Mouse (Mus musculus) heart, embryonic 15.5 days (tissue): Measurements from ENCODE around the gene Ccnj. TPM values are rescaled to one million over a fixed set of nuclear protein-coding genes. Genes with fewer than 3 reads are reported as not detected.
A peak's percentile ranks its signal among the peaks of the same experiment; 100 is the strongest.

Source experiments
- ATAC-seq: fragments of 200-750 bp; cut with Nextera tagmentation; replicated peaks from 2 replicates; pipeline ENCODE4 v1.8.0; 2017; ENCODE audit warnings: low read depth, moderate TSS enrichment; ENCODE audit not compliant: insufficient number of reproducible peaks, insufficient read depth, low FRiP score
- H3K27ac ChIP-seq: fragments of 300-500 bp; sonication (generic); 2 replicates; pipeline ENCODE4 v1.5.1; 2015; ENCODE audit warnings: mild to moderate bottlenecking, inconsistent platforms
- H3K27me3 ChIP-seq: fragments of 300-500 bp; sonication (generic); 2 replicates; pipeline ENCODE4 v1.6.1; 2015; ENCODE audit warnings: inconsistent platforms
- H3K36me3 ChIP-seq: fragments of 300-500 bp; sonication (generic); 2 replicates; pipeline ENCODE4 v1.6.1; 2015; ENCODE audit warnings: mild to moderate bottlenecking, inconsistent platforms
- H3K4me1 ChIP-seq: fragments of 300-500 bp; sonication (generic); replicated peaks from 2 replicates; pipeline ENCODE4 v1.6.1; 2015; ENCODE audit warnings: inconsistent platforms
- H3K4me2 ChIP-seq: fragments of 300-500 bp; sonication (generic); 2 replicates; pipeline ENCODE4 v1.6.1; 2015; ENCODE audit warnings: inconsistent platforms, mild to moderate bottlenecking, moderate library complexity
- H3K4me3 ChIP-seq: fragments of 300-500 bp; sonication (generic); 2 replicates; pipeline ENCODE4 v1.5.1; 2015; ENCODE audit warnings: mild to moderate bottlenecking, inconsistent platforms
- H3K9ac ChIP-seq: fragments of 300-500 bp; sonication (generic); 2 replicates; pipeline ENCODE4 v1.6.1; 2015; ENCODE audit warnings: mild to moderate bottlenecking, inconsistent platforms
- H3K9me3 ChIP-seq: fragments of 300-500 bp; sonication (generic); replicated peaks from 2 replicates; pipeline ENCODE4 v1.6.1; 2016; ENCODE audit warnings: inconsistent platforms
- WGBS: fragments of 180-500 bp; shearing (Covaris S2); methylation state at CpG from one replicate; pipeline ENCODE4 v1.1.7; 2015; ENCODE audit warnings: mixed read lengths; 5-methylcytosine and 5-hydroxymethylcytosine counted together
- polyA plus RNA-seq: library from polyadenylated mRNA; unstranded; fragments of >200 nt; fragmentation: Nextera tagmentation; extraction: Ambion mirVana; gene quantifications from 2 replicates; pipeline ENCODE4 v1.2.1, GENCODE M21; 2015

Ccnj gene
- 5.5 and 7.2 TPM in 2 replicates for polyA plus RNA-seq

DNA sequence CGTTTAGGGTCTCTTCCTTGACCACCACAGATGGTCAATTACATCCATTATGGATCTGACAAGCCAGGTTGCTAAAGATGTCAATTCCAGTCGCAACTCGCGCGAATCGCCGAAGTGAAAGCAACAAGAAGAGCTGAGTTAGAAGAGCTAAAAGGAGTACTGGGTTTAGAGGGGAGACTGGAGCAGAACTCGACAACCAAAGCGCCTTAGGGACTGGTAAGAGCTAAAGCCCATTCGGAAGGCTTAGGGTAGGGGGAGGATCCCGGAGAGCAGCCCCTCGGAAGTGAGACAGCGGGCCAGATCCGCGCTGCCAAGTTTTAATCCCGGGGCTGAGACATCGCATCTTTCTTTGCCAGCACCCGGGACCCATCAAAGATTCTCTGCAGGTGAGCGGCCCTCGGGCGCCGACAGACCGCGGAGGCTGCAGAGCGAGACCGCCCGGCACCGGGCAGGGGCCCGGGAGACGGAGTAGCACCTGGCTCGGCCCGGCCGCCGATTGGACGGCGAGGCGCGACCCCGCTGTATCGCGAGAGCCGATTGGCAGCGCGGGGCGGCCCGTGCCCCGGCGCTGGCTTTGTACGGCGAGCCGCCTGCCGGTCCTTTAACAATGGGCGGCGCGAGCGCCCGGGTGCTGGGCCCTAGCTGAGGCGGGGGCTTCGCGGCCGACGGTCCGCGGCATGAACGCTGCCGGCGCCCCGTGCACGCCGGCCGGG, at the start of gene Ccnj:
TSS of gene Ccnj (plus strand) at position 577 of the 713 bp plus-strand sequence.
- WGBS: under 1% methylated on average over 71 of the region's 71 CpGs
- Histone ChIP-seq H3K36me3 (no peaks in the 10 kb centered on the region), H3K27me3 (0 out of 2 replicates have a peak, but pooled peaks cover 3% of the 10 kb centered on the region), H3K4me1 (peaks cover 12% of the 10 kb centered on the region), H3K9ac (peak within 1 kb of the TSS; percentile 94), H3K4me2 (peak within 1 kb of the TSS; percentile 76), H3K4me3 (peak within 1 kb of the TSS; percentile 93), H3K9me3 (no peaks in the 10 kb centered on the region), H3K27ac (peak within 1 kb of the TSS; percentile 86)
- peak; percentile 98 for ATAC-seq

DNA sequence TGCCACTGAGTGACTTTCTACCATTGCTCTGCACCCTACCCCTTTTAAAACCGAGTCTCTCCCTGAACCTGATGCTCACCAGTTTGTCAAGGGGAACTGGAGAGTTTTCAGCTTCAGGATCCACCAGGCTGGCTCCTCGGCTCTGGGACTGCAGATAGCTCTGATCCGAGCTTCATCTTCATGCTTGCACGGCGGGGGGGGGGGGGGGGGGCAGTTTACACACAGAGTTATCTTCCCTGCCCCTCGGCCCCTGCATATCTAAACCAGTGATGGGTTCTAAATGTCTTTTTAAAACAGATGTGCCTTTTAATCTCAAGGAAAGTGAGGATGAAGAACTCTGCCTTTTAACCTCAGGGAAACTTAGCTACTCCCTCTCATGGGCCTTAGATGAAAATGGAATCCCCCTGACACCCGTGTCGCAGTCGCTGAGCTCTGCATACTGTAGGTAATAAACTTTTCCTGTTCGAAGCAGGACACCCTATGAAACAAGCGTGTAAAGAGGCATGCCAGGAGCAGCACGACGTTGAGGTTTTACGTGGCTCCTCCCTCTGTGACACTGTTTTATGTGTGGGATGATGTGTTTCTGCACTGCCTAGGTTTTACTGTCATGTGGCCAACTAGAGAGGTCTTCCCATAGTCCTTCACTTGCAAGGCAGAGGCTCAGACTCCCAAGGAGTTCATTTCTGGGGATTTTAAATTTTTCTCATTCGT, 42.9 kb upstream of the Ccnj start:
- Histone ChIP-seq H3K36me3 (no peaks in the 10 kb centered on the region), H3K9me3 (no peaks in the 10 kb centered on the region), H3K9ac (no peak overlapping the region), H3K4me2 (no peak overlapping the region), H3K4me1 (no peaks in the 10 kb centered on the region), H3K27ac (no peak overlapping the region), H3K27me3 (no peaks in the 10 kb centered on the region), H3K4me3 (no peak overlapping the region)
- WGBS: 62% methylated on average over 15 of the region's 15 CpGs
- ATAC-seq: no peak

DNA sequence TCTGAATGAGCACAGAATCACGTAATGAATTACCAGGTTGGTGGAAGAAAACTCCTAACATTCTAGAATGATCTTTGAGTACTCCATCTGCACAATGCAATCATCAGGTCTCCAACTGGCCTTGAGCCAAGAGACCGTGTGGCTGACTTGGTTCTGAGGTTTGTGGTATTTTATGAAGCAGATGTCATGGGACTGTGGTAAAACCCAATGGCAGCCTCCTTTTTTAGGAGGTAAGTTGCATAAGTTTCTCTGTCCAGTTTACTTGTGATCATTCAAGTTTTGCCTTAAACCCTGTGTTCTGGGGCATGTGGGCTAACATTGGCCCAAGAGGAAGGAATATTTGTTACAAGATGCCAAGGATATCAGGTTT, 42.4 kb upstream of the Ccnj start:
- Histone ChIP-seq H3K9me3 (no peaks in the 10 kb centered on the region), H3K27me3 (0 out of 2 replicates have a peak, but pooled peaks cover under 1% of the 10 kb centered on the region), H3K4me1 (no peaks in the 10 kb centered on the region), H3K27ac (no peak overlapping the region), H3K4me3 (no peak overlapping the region), H3K9ac (no peak overlapping the region), H3K4me2 (no peak overlapping the region), H3K36me3 (no peaks in the 10 kb centered on the region)
- no peak for ATAC-seq
- 64% methylated on average over 2 of the region's 2 CpGs for WGBS

DNA sequence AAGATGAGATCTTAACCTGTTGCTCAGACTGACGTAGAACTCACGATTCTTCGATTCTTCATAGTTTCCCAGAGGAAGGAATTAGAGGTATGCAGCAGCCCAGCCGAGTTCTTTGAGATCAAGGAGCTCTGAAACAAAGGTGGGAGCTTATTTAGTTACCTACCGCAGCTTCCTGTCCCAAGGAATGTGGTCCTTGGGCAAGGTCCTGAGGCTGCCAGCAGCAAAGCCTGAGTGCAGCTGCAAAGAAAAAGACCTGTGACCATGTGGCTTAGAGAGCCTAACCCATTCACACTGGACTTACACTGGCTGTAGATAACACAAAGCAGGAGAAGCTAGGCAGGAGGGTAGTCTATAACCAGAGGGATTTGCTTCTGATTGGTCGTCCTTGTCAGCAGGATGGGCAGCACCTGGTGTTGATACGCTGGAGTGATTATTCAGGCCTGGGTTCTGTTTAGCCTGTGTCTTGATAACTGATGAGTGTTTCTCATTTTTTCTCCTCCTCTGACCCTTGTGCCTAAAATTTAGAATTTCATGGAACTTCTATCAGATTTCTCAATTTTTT, 25.8 kb upstream of the Ccnj start:
- no peak for ATAC-seq
- WGBS: 44% methylated on average over 7 of the region's 7 CpGs
- Histone ChIP-seq H3K36me3 (no peaks in the 10 kb centered on the region), H3K4me3 (no peak overlapping the region), H3K9ac (no peak overlapping the region), H3K4me2 (no peak overlapping the region), H3K27me3 (no peaks in the 10 kb centered on the region), H3K4me1 (no peaks in the 10 kb centered on the region), H3K9me3 (no peaks in the 10 kb centered on the region), H3K27ac (no peak overlapping the region)

DNA sequence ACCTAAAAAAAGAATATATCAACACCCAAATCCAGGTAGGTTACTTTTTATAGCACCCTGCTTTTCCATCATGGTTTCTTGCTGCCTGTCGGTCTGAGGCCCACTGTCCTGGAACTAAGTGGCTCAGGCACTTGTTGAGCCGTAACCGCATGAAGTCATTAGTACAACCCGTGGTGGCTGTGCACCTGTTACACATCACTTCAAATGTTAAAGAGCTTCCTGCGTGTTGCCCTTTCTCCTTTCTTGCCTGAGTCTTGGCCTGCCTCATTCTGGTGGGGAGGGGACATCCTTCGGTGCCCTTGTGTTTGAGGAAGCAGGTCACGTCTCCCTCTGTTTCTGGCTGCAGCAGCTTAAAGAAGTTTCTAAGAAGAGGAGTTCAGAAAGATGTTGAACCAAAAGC, 21.2 kb upstream of the Ccnj start:
- ATAC-seq: no peak
- Histone ChIP-seq H3K9ac (no peak overlapping the region), H3K4me3 (no peak overlapping the region), H3K27me3 (no peaks in the 10 kb centered on the region), H3K36me3 (no peaks in the 10 kb centered on the region), H3K4me2 (no peak overlapping the region), H3K4me1 (peaks cover 6% of the 10 kb centered on the region), H3K9me3 (no peaks in the 10 kb centered on the region), H3K27ac (no peak overlapping the region)
- WGBS: 64% methylated on average over 7 of the region's 7 CpGs

DNA sequence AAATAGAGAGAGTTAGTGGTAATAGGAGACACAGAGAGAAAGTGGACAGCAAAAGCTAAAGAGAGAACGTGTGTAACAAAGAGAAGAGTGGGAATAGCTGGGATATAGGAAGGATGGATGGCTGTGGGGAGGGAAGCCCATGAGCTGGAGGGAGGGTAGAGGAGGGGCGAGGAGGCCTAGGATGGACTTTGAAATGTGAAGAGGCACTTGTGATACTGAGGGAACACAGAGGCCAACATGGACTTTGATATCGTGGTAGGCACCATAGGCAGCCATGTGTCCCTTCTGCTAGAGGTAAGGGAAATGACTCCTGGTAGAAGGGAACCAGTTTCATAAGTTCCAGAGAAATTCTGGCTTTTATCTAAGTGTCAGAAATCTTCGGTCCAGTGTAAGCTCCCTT, 19.2 kb upstream of the Ccnj start:
- H3K4me2 ChIP-seq: no peak overlapping the region
- no peak overlapping the region for H3K4me3 ChIP-seq
- H3K36me3 ChIP-seq: no peaks in the 10 kb centered on the region
- H3K9ac ChIP-seq: no peak overlapping the region
- peaks cover 6% of the 10 kb centered on the region for H3K4me1 ChIP-seq
- no peak; the same call in 1 of the 2 replicates for ATAC-seq
- no peaks in the 10 kb centered on the region for H3K9me3 ChIP-seq
- 53% methylated on average over 4 of the region's 4 CpGs for WGBS
- H3K27ac ChIP-seq: no peak overlapping the region
- no peaks in the 10 kb centered on the region for H3K27me3 ChIP-seq

DNA sequence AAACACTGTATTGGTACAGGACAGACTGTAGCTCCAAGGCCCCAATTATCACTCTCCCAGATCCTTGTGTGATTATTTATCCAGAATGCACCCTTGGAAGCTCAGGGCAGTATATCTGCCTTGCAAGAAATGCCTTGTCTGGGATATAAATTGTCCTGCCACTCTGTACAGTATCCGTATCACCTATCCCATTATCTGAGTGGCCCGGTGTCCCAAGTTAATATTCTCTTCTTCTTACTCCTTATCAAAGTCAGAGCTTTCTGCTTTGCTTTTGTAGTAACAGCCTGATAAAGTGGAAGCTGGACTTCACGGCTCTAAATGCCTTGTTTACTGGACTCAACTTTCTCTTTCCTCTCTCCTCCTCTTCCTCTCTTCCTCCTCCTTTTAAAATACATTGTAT, 18.3 kb upstream of the Ccnj start:
- H3K4me3 ChIP-seq: no peak overlapping the region
- H3K27ac ChIP-seq: no peak overlapping the region
- no peaks in the 10 kb centered on the region for H3K36me3 ChIP-seq
- H3K27me3 ChIP-seq: no peaks in the 10 kb centered on the region
- H3K9me3 ChIP-seq: no peaks in the 10 kb centered on the region
- H3K9ac ChIP-seq: no peak overlapping the region
- H3K4me1 ChIP-seq: peaks cover 6% of the 10 kb centered on the region
- WGBS: 31% methylated on average over 3 of the region's 3 CpGs
- no peak for ATAC-seq
- no peak overlapping the region for H3K4me2 ChIP-seq

DNA sequence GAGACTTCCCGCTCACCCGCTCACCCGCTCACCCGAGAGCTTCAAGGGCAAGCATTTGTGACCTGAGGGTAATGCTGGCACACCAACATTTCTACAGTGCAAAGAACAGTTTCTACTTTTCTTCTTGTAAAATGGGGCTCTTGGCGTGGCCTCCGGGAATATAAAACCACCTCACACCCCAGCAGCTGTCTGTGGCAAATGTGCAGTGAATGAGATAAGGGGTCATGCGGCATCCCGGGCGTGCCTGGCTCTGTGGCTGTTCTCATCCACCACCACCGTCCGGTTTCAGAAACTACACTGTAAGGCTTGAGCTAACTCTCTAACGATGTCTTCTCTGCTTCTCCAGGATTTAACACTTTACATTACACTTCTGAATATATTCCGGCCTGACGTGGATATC, 17.7 kb upstream of the Ccnj start:
- Histone ChIP-seq H3K4me1 (peaks cover 8% of the 10 kb centered on the region), H3K36me3 (no peaks in the 10 kb centered on the region), H3K9me3 (no peaks in the 10 kb centered on the region), H3K9ac (no peak overlapping the region), H3K4me3 (no peak overlapping the region), H3K27ac (no peak overlapping the region), H3K4me2 (peak overlapping the region; percentile 42), H3K27me3 (no peaks in the 10 kb centered on the region)
- WGBS: 43% methylated on average over 14 of the region's 14 CpGs
- no peak for ATAC-seq

DNA sequence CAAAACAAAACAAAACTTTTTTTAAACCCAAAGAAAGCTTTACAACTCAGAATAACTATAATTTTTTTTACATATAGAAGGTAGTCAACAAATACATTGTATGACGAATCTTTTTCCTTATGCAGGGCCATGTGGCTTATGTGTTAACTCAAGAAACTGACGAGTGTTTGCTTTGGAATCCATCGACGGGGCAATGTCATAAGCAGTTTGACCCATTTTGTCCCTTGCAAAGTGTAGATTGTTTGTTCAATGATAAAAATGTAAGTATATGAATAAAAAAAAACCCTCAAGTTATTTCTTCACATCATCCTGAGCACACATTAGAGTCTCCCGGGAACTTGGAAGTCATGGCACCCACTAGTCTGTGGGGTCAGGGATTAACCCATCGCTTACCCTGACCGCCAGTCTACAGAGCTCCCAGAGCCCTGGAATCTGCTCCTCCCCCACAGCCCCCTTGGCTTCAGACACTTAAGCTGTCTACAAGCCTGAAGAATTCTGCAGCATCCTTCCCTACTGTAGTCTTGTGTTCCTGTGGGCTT, 15.4 kb upstream of the Ccnj start:
- H3K4me1 ChIP-seq: peaks cover 8% of the 10 kb centered on the region
- no peaks in the 10 kb centered on the region for H3K27me3 ChIP-seq
- no peak overlapping the region for H3K9ac ChIP-seq
- no peak overlapping the region for H3K27ac ChIP-seq
- no peaks in the 10 kb centered on the region for H3K36me3 ChIP-seq
- no peak overlapping the region for H3K4me3 ChIP-seq
- 59% methylated on average over 7 of the region's 7 CpGs for WGBS
- no peak for ATAC-seq
- no peak overlapping the region for H3K4me2 ChIP-seq
- H3K9me3 ChIP-seq: no peaks in the 10 kb centered on the region

DNA sequence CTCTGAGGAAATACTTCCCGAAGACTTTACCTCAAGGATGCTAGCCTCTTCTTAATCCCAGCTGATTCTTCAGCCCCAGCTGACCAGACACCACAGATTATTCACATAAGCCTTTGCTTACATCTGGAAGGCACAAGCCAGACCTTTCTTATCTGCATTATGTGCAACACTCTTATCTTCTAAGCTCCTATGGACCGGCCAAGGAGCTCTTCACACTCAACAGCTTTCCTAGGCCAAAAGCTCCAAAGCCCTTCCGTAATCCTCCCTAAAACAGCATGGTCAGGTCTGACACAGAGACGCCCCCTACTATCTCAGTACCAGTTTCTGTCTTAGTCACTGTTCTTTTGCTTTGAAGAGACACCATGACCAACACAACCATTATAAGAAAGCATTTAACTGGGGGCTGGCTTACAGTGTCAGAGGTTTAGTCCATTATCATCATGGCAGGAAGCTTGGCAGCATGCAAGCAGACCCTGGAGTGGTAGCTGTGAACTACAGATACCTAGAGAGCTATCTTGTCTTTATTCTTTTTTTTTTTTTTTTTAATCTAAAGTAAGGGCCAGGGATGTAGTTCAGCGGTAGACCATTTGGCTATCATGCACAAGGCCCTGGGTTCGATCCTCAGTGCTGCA, 13.1 kb upstream of the Ccnj start:
- no peak overlapping the region for H3K4me2 ChIP-seq
- H3K9ac ChIP-seq: no peak overlapping the region
- no peak overlapping the region for H3K4me3 ChIP-seq
- H3K36me3 ChIP-seq: no peaks in the 10 kb centered on the region
- WGBS: 67% methylated on average over 6 of the region's 6 CpGs
- no peak for ATAC-seq
- no peaks in the 10 kb centered on the region for H3K9me3 ChIP-seq
- no peak overlapping the region for H3K27ac ChIP-seq
- no peaks in the 10 kb centered on the region for H3K27me3 ChIP-seq
- peaks cover 2% of the 10 kb centered on the region for H3K4me1 ChIP-seq

DNA sequence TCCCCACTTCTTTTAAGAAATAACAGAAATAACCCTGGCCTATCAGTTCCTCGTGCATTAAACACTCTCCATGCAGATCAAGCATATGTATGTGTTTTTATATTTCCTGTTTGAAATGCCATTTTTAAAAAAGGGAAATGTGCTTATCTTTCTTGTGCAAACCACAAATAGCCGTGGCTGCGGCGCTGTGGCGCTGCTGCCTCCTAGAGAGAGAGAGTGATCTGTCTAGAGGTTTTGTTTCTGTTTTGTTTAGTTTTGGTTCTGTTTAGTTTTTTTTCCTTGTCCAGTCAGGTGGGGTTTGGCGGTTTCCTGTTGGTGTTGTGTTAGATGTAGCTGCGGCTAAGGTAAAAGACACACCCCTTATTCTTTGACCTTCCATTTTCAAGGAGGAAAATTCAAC, 12.3 kb upstream of the Ccnj start:
- H3K4me2 ChIP-seq: no peak overlapping the region
- WGBS: 54% methylated on average over 7 of the region's 7 CpGs
- H3K4me3 ChIP-seq: no peak overlapping the region
- no peak overlapping the region for H3K9ac ChIP-seq
- no peaks in the 10 kb centered on the region for H3K27me3 ChIP-seq
- H3K27ac ChIP-seq: no peak overlapping the region
- no peaks in the 10 kb centered on the region for H3K9me3 ChIP-seq
- no peak for ATAC-seq
- H3K4me1 ChIP-seq: 0 out of 2 replicates have a peak, but pooled peaks cover 2% of the 10 kb centered on the region
- H3K36me3 ChIP-seq: no peaks in the 10 kb centered on the region
